Mouse (Mus musculus) midbrain, postnatal 0 days (tissue): ENCODE results near the gene Ugt1a7c. TPM values are rescaled to one million over a fixed set of nuclear protein-coding genes. Genes with fewer than 3 reads are reported as not detected.

ENCODE experiments used
- ATAC-seq: fragments of 200-750 bp; cut with Nextera tagmentation; 2 replicates; pipeline ENCODE4 v1.8.0; 2017; ENCODE audit warnings: moderate number of reproducible peaks, mild to moderate bottlenecking, moderate TSS enrichment, moderate library complexity; ENCODE audit not compliant: low FRiP score
- DNase-seq: peaks from one replicate; pipeline ENCODE4 v3.0.0-alpha.2; 2015; ENCODE audit warnings: low spot score
- H3K27ac ChIP-seq: fragments of 300-500 bp; sonication (generic); 2 replicates; pipeline ENCODE4 v1.5.1; 2014; ENCODE audit warnings: low read depth, mild to moderate bottlenecking, low read length, mixed read lengths
- H3K27me3 ChIP-seq: fragments of 300-500 bp; sonication (generic); 2 replicates; pipeline ENCODE4 v1.6.1; 2014; ENCODE audit warnings: low read length, control low read depth, mixed read lengths; ENCODE audit not compliant: insufficient read depth
- H3K36me3 ChIP-seq: fragments of 300-500 bp; sonication (generic); 2 replicates; pipeline ENCODE4 v1.6.1; 2014; ENCODE audit warnings: low read length, control low read depth, mixed read lengths; ENCODE audit not compliant: insufficient read depth
- H3K4me1 ChIP-seq: fragments of 300-500 bp; sonication (generic); 2 replicates; pipeline ENCODE4 v1.6.1; 2014; ENCODE audit warnings: mild to moderate bottlenecking, control low read depth, antibody characterized with exemption, low read length, mixed read lengths; ENCODE audit not compliant: insufficient read depth
- H3K4me2 ChIP-seq: fragments of 300-500 bp; sonication (generic); 2 replicates; pipeline ENCODE4 v1.6.1; 2014; ENCODE audit warnings: low read depth, mild to moderate bottlenecking, low read length, mixed read lengths; ENCODE audit not compliant: poor library complexity, severe bottlenecking
- H3K4me3 ChIP-seq: fragments of 300-500 bp; sonication (generic); 2 replicates; pipeline ENCODE4 v1.5.1; 2014; ENCODE audit warnings: low read depth, mild to moderate bottlenecking, low read length, moderate library complexity
- H3K9ac ChIP-seq: fragments of 300-500 bp; sonication (generic); replicated peaks from 2 replicates; pipeline ENCODE4 v1.6.1; 2014; ENCODE audit warnings: mild to moderate bottlenecking, low read length, moderate library complexity, mixed read lengths; ENCODE audit not compliant: poor library complexity, severe bottlenecking
- H3K9me3 ChIP-seq: fragments of 300-500 bp; sonication (generic); 2 replicates; pipeline ENCODE4 v1.6.1; 2016; ENCODE audit warnings: low read length, control low read depth
- CTCF ChIP-seq: IDR thresholded peaks from 2 replicates; pipeline ENCODE4 v1.5.1; 2016; ENCODE audit warnings: antibody characterized with exemption, mild to moderate bottlenecking
- WGBS: fragments of 180-500 bp; shearing (Covaris S2); extraction: QIAGEN DNeasy Blood & Tissue Kit; methylation state at CpG from one replicate; pipeline ENCODE4 v1.1.7; 2014; 5-methylcytosine and 5-hydroxymethylcytosine counted together
- polyA plus RNA-seq: library from polyadenylated mRNA; unstranded; fragments of >200 nt; fragmentation: Nextera tagmentation; extraction: Ambion mirVana; gene quantifications from 2 replicates; pipeline ENCODE4 v1.2.1, GENCODE M21; 2015
- total RNA-seq: library from RNA; depleted of rRNA; stranded (reverse); fragments of >200 nt; gene quantifications from 2 replicates; pipeline ENCODE4 v1.2.3, GENCODE M21; 2014

Gene Ugt1a7c
- total and polyA plus RNA-seq, 2 experiments from 2014 or later, result 1.5 to 1.6 TPM

- Histone ChIP-seq H3K4me2 (no peak overlapping the region), H3K9ac (no peak overlapping the region), H3K4me3 (no peak overlapping the region), H3K36me3 (no peaks in the 10 kb centered on the region), H3K27me3 (no peaks in the 10 kb centered on the region), H3K9me3 (peaks cover 98% of the 10 kb centered on the region), H3K4me1 (no peaks in the 10 kb centered on the region), H3K27ac (no peak overlapping the region)
- ATAC-seq, result no peak
- 60% methylated on average over 4 of the region's 4 CpGs for WGBS
- no peak for DNase-seq
- TF ChIP-seq CTCF, result no peak
These were observed 141.1 kb downstream of the Ugt1a7c start for GRCm38 (mm10) chr1:88235894-88236415.

GRCm38 (mm10) chr1:88237311-88237710 is 142.4 kb downstream of the Ugt1a7c start:
- no peak overlapping the region for H3K9ac ChIP-seq
- no peaks in the 10 kb centered on the region for H3K27me3 ChIP-seq
- 76% methylated on average over 5 of the region's 5 CpGs for WGBS
- no peaks in the 10 kb centered on the region for H3K4me1 ChIP-seq
- H3K27ac ChIP-seq, result no peak overlapping the region
- no peaks in the 10 kb centered on the region for H3K36me3 ChIP-seq
- H3K4me3 ChIP-seq, result no peak overlapping the region
- DNase-seq (no peak), ATAC-seq (no peak)
- TF ChIP-seq CTCF, result no peak
- peaks cover 97% of the 10 kb centered on the region for H3K9me3 ChIP-seq
- no peak overlapping the region for H3K4me2 ChIP-seq

GRCm38 (mm10) chr1:88238771-88239170 is 143.9 kb downstream of the Ugt1a7c start:
- Histone ChIP-seq H3K4me1 (no peaks in the 10 kb centered on the region), H3K36me3 (no peaks in the 10 kb centered on the region), H3K27ac (no peak overlapping the region), H3K9ac (no peak overlapping the region), H3K4me2 (no peak overlapping the region), H3K4me3 (no peak overlapping the region), H3K27me3 (no peaks in the 10 kb centered on the region), H3K9me3 (peaks cover 97% of the 10 kb centered on the region)
- WGBS, result 75% methylated on average over 6 of the region's 6 CpGs
- TF ChIP-seq CTCF, result no peak
- DNase-seq (no peak), ATAC-seq (no peak)

DNA sequence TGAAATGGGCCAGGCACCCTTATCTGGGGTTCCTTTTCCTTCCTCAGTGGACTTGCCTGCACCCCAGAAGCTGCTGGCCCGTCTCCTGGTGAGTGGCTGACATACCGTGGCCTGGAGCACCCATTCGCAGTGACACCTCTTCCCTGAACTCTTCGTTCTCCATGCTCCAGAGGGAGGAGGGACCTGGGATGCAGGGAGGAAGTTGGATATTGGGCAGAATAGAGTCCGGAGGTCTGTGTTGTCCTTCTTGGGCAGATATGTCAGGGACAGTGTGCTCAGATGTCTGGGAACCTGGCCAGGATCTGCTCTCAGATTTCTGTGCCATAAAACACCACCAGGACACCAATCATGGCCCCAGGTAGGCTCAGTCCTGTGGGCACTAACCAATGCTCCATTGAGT is 145.2 kb downstream of the Ugt1a7c start:
- Histone ChIP-seq H3K27ac (no peak overlapping the region), H3K9me3 (peaks cover 97% of the 10 kb centered on the region), H3K36me3 (no peaks in the 10 kb centered on the region), H3K27me3 (no peaks in the 10 kb centered on the region), H3K4me2 (no peak overlapping the region), H3K4me3 (no peak overlapping the region), H3K9ac (no peak overlapping the region), H3K4me1 (no peaks in the 10 kb centered on the region)
- ATAC-seq, result no peak
- no peak for TF ChIP-seq CTCF
- 71% methylated on average over 5 of the region's 5 CpGs for WGBS
- no peak for DNase-seq

- ATAC-seq (peak; percentile 8; the same call in 1 of the 2 replicates), DNase-seq (no peak)
- Histone ChIP-seq H3K4me1 (no peaks in the 10 kb centered on the region), H3K9me3 (peaks cover 97% of the 10 kb centered on the region), H3K4me3 (no peak overlapping the region), H3K4me2 (no peak overlapping the region), H3K27me3 (no peaks in the 10 kb centered on the region), H3K9ac (no peak overlapping the region), H3K36me3 (no peaks in the 10 kb centered on the region), H3K27ac (no peak overlapping the region)
- 71% methylated on average over 4 of the region's 4 CpGs for WGBS
- TF ChIP-seq CTCF, result no peak
These were observed 145.7 kb downstream of the Ugt1a7c start for GRCm38 (mm10) chr1:88240579-88240978.

GRCm38 (mm10) chr1:88243861-88244260 is 149.0 kb downstream of the Ugt1a7c start:
- Histone ChIP-seq H3K4me3 (no peak overlapping the region), H3K27me3 (no peaks in the 10 kb centered on the region), H3K27ac (no peak overlapping the region), H3K4me2 (no peak overlapping the region), H3K9ac (no peak overlapping the region), H3K36me3 (no peaks in the 10 kb centered on the region), H3K4me1 (no peaks in the 10 kb centered on the region), H3K9me3 (peaks cover 100% of the 10 kb centered on the region)
- DNase-seq, result no peak
- WGBS, result 66% methylated on average over 5 of the region's 5 CpGs
- ATAC-seq, result no peak
- no peak for TF ChIP-seq CTCF
